11 mouse cellular contexts compared by ENCODE assay signal in genomic region chr19:34194132-34194745, GRCm38 (mm10). TPM values are rescaled to one million over a fixed set of nuclear protein-coding genes. Genes with fewer than 3 reads are reported as not detected.
DNase-seq lines count a peak whose midpoint lies in the region; ATAC-seq lines count a peak whose summit lies in the region.
"Had no signal": no experiment of that assay in that cellular context is flagged by ENCODE, and none has a peak within 500 bp of the region (broad histone marks: within the 10 kb centered on the region; RNA-seq: fewer than 3 reads in every experiment).

No protein-coding gene starts in this region.

- no peak overlapping the region for H3K9ac ChIP-seq in midbrain, embryonic 14.5 days (replicated peaks; ENCODE audit: low read length)
- H3K9ac ChIP-seq in midbrain, embryonic 11.5 days (ENCODE audit: low read length), result no peak overlapping the region
- no peak overlapping the region for H3K9ac ChIP-seq in liver, embryonic 11.5 days (ENCODE audit: low read depth, low read length)
- no peak overlapping the region for H3K9ac ChIP-seq in stomach, embryonic 15.5 days

- no peaks in the 10 kb centered on the region for H3K36me3 ChIP-seq in midbrain, embryonic 14.5 days (ENCODE audit: control insufficient read depth, insufficient read depth, low read length)
- H3K36me3 ChIP-seq in midbrain, embryonic 11.5 days (ENCODE audit: control insufficient read depth, insufficient read depth, low read length), result no peaks in the 10 kb centered on the region
- H3K36me3 ChIP-seq in liver, embryonic 11.5 days (ENCODE audit: control insufficient read depth, insufficient read depth, low read length), result no peaks in the 10 kb centered on the region
- no peaks in the 10 kb centered on the region for H3K36me3 ChIP-seq in stomach, embryonic 15.5 days
- no peaks in the 10 kb centered on the region for H3K36me3 ChIP-seq in forebrain, embryonic 10.5 days (replicated peaks)

- no peak overlapping the region for H3K27ac ChIP-seq in midbrain, embryonic 14.5 days (replicated peaks; ENCODE audit: low read depth, low read length)
- no peak overlapping the region for H3K27ac ChIP-seq in midbrain, embryonic 11.5 days (ENCODE audit: low read depth, low read length)
- H3K27ac ChIP-seq in liver, embryonic 11.5 days (ENCODE audit: low read depth, low read length), result no peak overlapping the region
- no peak overlapping the region for H3K27ac ChIP-seq in stomach, embryonic 15.5 days
- no peak overlapping the region for H3K27ac ChIP-seq in forebrain, embryonic 10.5 days
- H3K27ac ChIP-seq: kidney, postnatal 0 days had no signal

- no peak for ATAC-seq in midbrain, embryonic 14.5 days (ENCODE audit: low FRiP score, low TSS enrichment)
- ATAC-seq in midbrain, embryonic 11.5 days (ENCODE audit: low FRiP score), result no peak
- no peak for ATAC-seq in liver, embryonic 11.5 days (replicated peaks; ENCODE audit: low FRiP score)
- ATAC-seq in stomach, embryonic 15.5 days (ENCODE audit: insufficient read depth, low FRiP score, low read depth), result no peak

- peaks cover 5% of the 10 kb centered on the region; the same call in 1 of the 2 replicates for H3K27me3 ChIP-seq in midbrain, embryonic 14.5 days (ENCODE audit: control insufficient read depth, insufficient read depth, low read length)
- H3K27me3 ChIP-seq in midbrain, embryonic 11.5 days (ENCODE audit: control insufficient read depth, insufficient read depth, low read length), result peaks cover 17% of the 10 kb centered on the region
- no peaks in the 10 kb centered on the region for H3K27me3 ChIP-seq in liver, embryonic 11.5 days (replicated peaks; ENCODE audit: control insufficient read depth, insufficient read depth, low read length)
- no peaks in the 10 kb centered on the region for H3K27me3 ChIP-seq in stomach, embryonic 15.5 days (replicated peaks)
- peaks cover 37% of the 10 kb centered on the region for H3K27me3 ChIP-seq in forebrain, embryonic 10.5 days (ENCODE audit: poor library complexity, severe bottlenecking)

- peak overlapping the region; percentile 67; the same call in 1 of the 2 replicates for H3K4me3 ChIP-seq in midbrain, embryonic 14.5 days (replicated peaks; ENCODE audit: low read depth, low read length)
- H3K4me3 ChIP-seq in midbrain, embryonic 11.5 days (ENCODE audit: low read depth, low read length), result no peak overlapping the region
- H3K4me3 ChIP-seq in liver, embryonic 11.5 days (ENCODE audit: low read depth, low read length), result no peak overlapping the region
- peak overlapping the region; percentile 75; the same call in 1 of the 2 replicates for H3K4me3 ChIP-seq in stomach, embryonic 15.5 days (replicated peaks)
- H3K4me3 ChIP-seq in forebrain, embryonic 10.5 days, result no peak overlapping the region

- no peaks in the 10 kb centered on the region for H3K4me1 ChIP-seq in midbrain, embryonic 14.5 days (ENCODE audit: control insufficient read depth, insufficient read depth, low read length)
- H3K4me1 ChIP-seq in midbrain, embryonic 11.5 days (ENCODE audit: control insufficient read depth, insufficient read depth, low read length), result peaks cover 9% of the 10 kb centered on the region
- H3K4me1 ChIP-seq in liver, embryonic 11.5 days (replicated peaks; ENCODE audit: control insufficient read depth, insufficient read depth, low read length), result 0 out of 2 replicates have a peak, but pooled peaks cover 5% of the 10 kb centered on the region
- no peaks in the 10 kb centered on the region; the same call in 1 of the 2 replicates for H3K4me1 ChIP-seq in stomach, embryonic 15.5 days
- peaks cover 23% of the 10 kb centered on the region for H3K4me1 ChIP-seq in forebrain, embryonic 10.5 days

- no peak overlapping the region; the same call in 1 of the 2 replicates for H3K4me2 ChIP-seq in midbrain, embryonic 14.5 days (ENCODE audit: low read length)
- H3K4me2 ChIP-seq in midbrain, embryonic 11.5 days, result no peak overlapping the region
- peak overlapping the region; percentile 76 for H3K4me2 ChIP-seq in liver, embryonic 11.5 days
- peak overlapping the region; percentile 96 for H3K4me2 ChIP-seq in stomach, embryonic 15.5 days

- peak; percentile 9 for DNase-seq in embryo, embryonic 10.5 days (ENCODE audit: low spot score)
- DNase-seq in embryo, embryonic 11 days, result no peak
- DNase-seq in midbrain, embryonic 14.5 days, result no peak
- DNase-seq in midbrain, embryonic 11.5 days (ENCODE audit: low spot score, missing footprints), result no peak
- DNase-seq in liver, embryonic 11.5 days (ENCODE audit: low spot score), result no peak
- no peak for DNase-seq in thymus, postnatal 14 days
- DNase-seq in forebrain, embryonic 10.5 days (ENCODE audit: extremely low spot score, low spot score), result no peak
- DNase-seq: cerebellum, adult 11 months; thymus, adult 2 months had no signal

- H3K9me3 ChIP-seq in midbrain, embryonic 14.5 days (ENCODE audit: control insufficient read depth, low read length), result no peaks in the 10 kb centered on the region
- H3K9me3 ChIP-seq in midbrain, embryonic 11.5 days (ENCODE audit: control insufficient read depth, low read length), result no peaks in the 10 kb centered on the region
- H3K9me3 ChIP-seq in liver, embryonic 11.5 days (ENCODE audit: control insufficient read depth, low read length), result no peaks in the 10 kb centered on the region
- H3K9me3 ChIP-seq in stomach, embryonic 15.5 days, result no peaks in the 10 kb centered on the region
- H3K9me3 ChIP-seq in forebrain, embryonic 10.5 days, result no peaks in the 10 kb centered on the region

- WGBS in midbrain, embryonic 14.5 days, result 77% methylated on average over 6 of the region's 6 CpGs
- 77% methylated on average over 6 of the region's 6 CpGs for whole genome bisulfite sequencing in midbrain, embryonic 11.5 days
- 82% methylated on average over 6 of the region's 6 CpGs for WGBS in liver, embryonic 11.5 days
- 89% methylated on average over 6 of the region's 6 CpGs for WGBS in stomach, embryonic 15.5 days
- WGBS in forebrain, embryonic 10.5 days, result 79% methylated on average over 6 of the region's 6 CpGs

RNA-seq across cellular contexts. Expression of gene Stambpl1, which starts 2.2 kb away (rescaled TPM):
- polyA plus RNA-seq in midbrain, embryonic 14.5 days (2014; fragmentation: Nextera tagmentation; extraction: Ambion mirVana), result 11.5 and 15.2 TPM in 2 replicates
- polyA plus RNA-seq in midbrain, embryonic 11.5 days (2014; fragmentation: Nextera tagmentation; extraction: Ambion mirVana), result 1.6 and 1.9 TPM in 2 replicates
- 4.9 and 5.7 TPM in 2 replicates for polyA plus RNA-seq in liver, embryonic 11.5 days (2014; fragmentation: Nextera tagmentation; extraction: Ambion mirVana)
- polyA plus RNA-seq in stomach, embryonic 15.5 days (2015; fragmentation: Nextera tagmentation; extraction: Ambion mirVana), result 11.6 and 12.2 TPM in 2 replicates
- polyA plus RNA-seq in forebrain, embryonic 10.5 days (2016; fragmentation: Nextera tagmentation; extraction: Ambion mirVana), result 3.2 and 3.7 TPM in 2 replicates

RNA-seq across cellular contexts. Expression of gene Ankrd22, which starts 28.4 kb away (rescaled TPM):
- not detected in 2 replicates for polyA plus RNA-seq in midbrain, embryonic 14.5 days (2014; fragmentation: Nextera tagmentation; extraction: Ambion mirVana)
- polyA plus RNA-seq in midbrain, embryonic 11.5 days (2014; fragmentation: Nextera tagmentation; extraction: Ambion mirVana), result not detected in 2 replicates
- polyA plus RNA-seq in liver, embryonic 11.5 days (2014; fragmentation: Nextera tagmentation; extraction: Ambion mirVana), result not detected in 2 replicates
- polyA plus RNA-seq in stomach, embryonic 15.5 days (2015; fragmentation: Nextera tagmentation; extraction: Ambion mirVana), result 5.0 and 5.9 TPM in 2 replicates
- polyA plus RNA-seq in forebrain, embryonic 10.5 days (2016; fragmentation: Nextera tagmentation; extraction: Ambion mirVana), result 0.05 and 0.14 TPM in 2 replicates

Comparison
In these comparisons a context has a peak if more than half of its experiments do, and no peak if none do; other contexts are left out.
1. H3K4me3 ChIP-seq: peak in midbrain, embryonic 14.5 days (single experiment) and stomach, embryonic 15.5 days (single experiment); none in midbrain, embryonic 11.5 days (single experiment), liver, embryonic 11.5 days (single experiment) and forebrain, embryonic 10.5 days (single experiment).
2. H3K4me2 ChIP-seq: peak in liver, embryonic 11.5 days (single experiment) and stomach, embryonic 15.5 days (single experiment); none in midbrain, embryonic 14.5 days (single experiment) and midbrain, embryonic 11.5 days (single experiment).